8 mouse cellular contexts compared by ENCODE assay signal in genomic region chr5:24724270-24724634, GRCm38 (mm10). TPM values are rescaled to one million over a fixed set of nuclear protein-coding genes. Genes with fewer than 3 reads are reported as not detected.
DNase-seq lines count a peak whose midpoint lies in the region; ATAC-seq and TF ChIP-seq lines count a peak whose summit lies in the region.
"Had no signal": no experiment of that assay in that cellular context is flagged by ENCODE, and none has a peak within 500 bp of the region (broad histone marks: within the 10 kb centered on the region; RNA-seq: fewer than 3 reads in every experiment).

No protein-coding gene starts in this region.

- no peak overlapping the region for H3K4me2 ChIP-seq in intestine, embryonic 14.5 days (ENCODE audit: low read length)
- H3K4me2 ChIP-seq in intestine, postnatal 0 days (replicated peaks; ENCODE audit: low read depth): no peak overlapping the region
- no peak overlapping the region for H3K4me2 ChIP-seq in neural tube, embryonic 13.5 days

- no peak for TF ChIP-seq CTCF in intestine, postnatal 0 days (IDR thresholded peaks at IDR 0.05; ENCODE audit: low read depth)

- peaks cover 23% of the 10 kb centered on the region for H3K4me1 ChIP-seq in intestine, embryonic 14.5 days (replicated peaks; ENCODE audit: control insufficient read depth, insufficient read depth, low read length)
- H3K4me1 ChIP-seq in intestine, postnatal 0 days (replicated peaks; ENCODE audit: control insufficient read depth, insufficient read depth, low read length): no peaks in the 10 kb centered on the region
- peaks cover 12% of the 10 kb centered on the region for H3K4me1 ChIP-seq in neural tube, embryonic 13.5 days (replicated peaks)
- H3K4me1 ChIP-seq in limb, embryonic 10.5 days: peaks cover 30% of the 10 kb centered on the region

- no peaks in the 10 kb centered on the region for H3K9me3 ChIP-seq in intestine, embryonic 14.5 days (ENCODE audit: control insufficient read depth, low read length)
- H3K9me3 ChIP-seq in intestine, postnatal 0 days (ENCODE audit: control insufficient read depth): no peaks in the 10 kb centered on the region
- H3K9me3 ChIP-seq in neural tube, embryonic 13.5 days: no peaks in the 10 kb centered on the region
- no peaks in the 10 kb centered on the region for H3K9me3 ChIP-seq in limb, embryonic 10.5 days (replicated peaks)

- H3K4me3 ChIP-seq in intestine, embryonic 14.5 days (ENCODE audit: low read depth, low read length): no peak overlapping the region
- H3K4me3 ChIP-seq in intestine, postnatal 0 days (ENCODE audit: low read depth, low read length): no peak overlapping the region
- no peak overlapping the region for H3K4me3 ChIP-seq in neural tube, embryonic 13.5 days
- no peak overlapping the region for H3K4me3 ChIP-seq in limb, embryonic 10.5 days

- no peak overlapping the region for H3K9ac ChIP-seq in intestine, embryonic 14.5 days (ENCODE audit: low read length)
- no peak overlapping the region for H3K9ac ChIP-seq in intestine, postnatal 0 days (ENCODE audit: low read depth, low read length)
- no peak overlapping the region for H3K9ac ChIP-seq in neural tube, embryonic 13.5 days

- H3K27ac ChIP-seq in intestine, embryonic 14.5 days (ENCODE audit: low read depth): peak overlapping the region; percentile 78; the same call in 1 of the 2 replicates
- H3K27ac ChIP-seq in intestine, postnatal 0 days (ENCODE audit: low read depth, low read length): no peak overlapping the region
- 0 out of 2 replicates have a peak overlapping the region, but pooled peaks have one; percentile 52 for H3K27ac ChIP-seq in neural tube, embryonic 13.5 days (replicated peaks)
- peak overlapping the region; percentile 81 for H3K27ac ChIP-seq in limb, embryonic 10.5 days

- DNase-seq in intestine, embryonic 14.5 days (ENCODE audit: low spot score): no peak
- no peak for DNase-seq in neural tube, embryonic 10.5 days (ENCODE audit: extremely low spot score, low spot score)
- DNase-seq in limb, embryonic 10.5 days (ENCODE audit: low spot score): no peak
- no peak for DNase-seq in Muller cell, postnatal 12 days (ENCODE audit: inconsistent ontology term)
- DNase-seq: kidney, adult 11 months had no signal

- H3K36me3 ChIP-seq in intestine, embryonic 14.5 days (ENCODE audit: control insufficient read depth, insufficient read depth, low read length): peaks cover 12% of the 10 kb centered on the region
- no peaks in the 10 kb centered on the region for H3K36me3 ChIP-seq in intestine, postnatal 0 days (ENCODE audit: control insufficient read depth, insufficient read depth)
- no peaks in the 10 kb centered on the region for H3K36me3 ChIP-seq in neural tube, embryonic 13.5 days
- peaks cover 53% of the 10 kb centered on the region for H3K36me3 ChIP-seq in limb, embryonic 10.5 days

- no peak for ATAC-seq in intestine, embryonic 14.5 days (replicated peaks; ENCODE audit: low FRiP score, low TSS enrichment, low read depth)
- ATAC-seq in intestine, postnatal 0 days: no peak
- no peak for ATAC-seq in neural tube, embryonic 13.5 days (ENCODE audit: low read depth)
- no peak for ATAC-seq in activated CD4-positive, CD25-positive, alpha-beta regulatory T cell, adult 4 months

- no peaks in the 10 kb centered on the region for H3K27me3 ChIP-seq in intestine, embryonic 14.5 days (replicated peaks; ENCODE audit: control insufficient read depth, insufficient read depth, low read length)
- peaks cover 2% of the 10 kb centered on the region; the same call in 1 of the 2 replicates for H3K27me3 ChIP-seq in intestine, postnatal 0 days (replicated peaks; ENCODE audit: control insufficient read depth, insufficient read depth, low read length)
- H3K27me3 ChIP-seq in neural tube, embryonic 13.5 days: peaks cover 14% of the 10 kb centered on the region
- peaks cover 3% of the 10 kb centered on the region; the same call in 1 of the 2 replicates for H3K27me3 ChIP-seq in limb, embryonic 10.5 days (ENCODE audit: low read depth, poor library complexity, severe bottlenecking)

- 77% methylated on average over 5 of the region's 5 CpGs for WGBS in intestine, embryonic 14.5 days
- WGBS in intestine, postnatal 0 days: 70% methylated on average over 5 of the region's 5 CpGs
- 84% methylated on average over 5 of the region's 5 CpGs for WGBS in neural tube, embryonic 13.5 days
- 88% methylated on average over 5 of the region's 5 CpGs for WGBS in limb, embryonic 10.5 days

RNA-seq across cellular contexts. Expression of gene Wdr86, which starts 6.3 kb away (rescaled TPM):
- polyA plus RNA-seq in intestine, embryonic 14.5 days (2014; fragmentation: Nextera tagmentation; extraction: Ambion mirVana): 17.6 and 18.7 TPM in 2 replicates
- polyA plus RNA-seq in intestine, postnatal 0 days (2015; fragmentation: Nextera tagmentation; extraction: Ambion mirVana): 2.7 and 2.9 TPM in 2 replicates
- 5.8 and 7.6 TPM in 2 replicates for polyA plus RNA-seq in neural tube, embryonic 13.5 days (2015; fragmentation: Nextera tagmentation; extraction: Ambion mirVana)
- 28.7 and 41.7 TPM in 2 replicates for polyA plus RNA-seq in limb, embryonic 10.5 days (2016; fragmentation: Nextera tagmentation; extraction: Ambion mirVana)
- under 1 TPM; 0.15 to 0.46 TPM for polyA plus RNA-seq in activated CD4-positive, CD25-positive, alpha-beta regulatory T cell, adult 4 months (2017; shearing (Covaris generic))

RNA-seq across cellular contexts. Expression of gene Crygn, which starts 33.6 kb away (rescaled TPM):
- 1.3 and 2.3 TPM in 2 replicates for polyA plus RNA-seq in intestine, embryonic 14.5 days (2014; fragmentation: Nextera tagmentation; extraction: Ambion mirVana)
- 7.3 and 8.1 TPM in 2 replicates for polyA plus RNA-seq in intestine, postnatal 0 days (2015; fragmentation: Nextera tagmentation; extraction: Ambion mirVana)
- polyA plus RNA-seq in neural tube, embryonic 13.5 days (2015; fragmentation: Nextera tagmentation; extraction: Ambion mirVana): 1.5 TPM in 1 of 2 replicates, not detected in the other
- polyA plus RNA-seq in limb, embryonic 10.5 days (2016; fragmentation: Nextera tagmentation; extraction: Ambion mirVana): 0.79 and 1.1 TPM in 2 replicates
- polyA plus RNA-seq in activated CD4-positive, CD25-positive, alpha-beta regulatory T cell, adult 4 months (2017; shearing (Covaris generic)): 1 to 10 TPM in 1 of 2 experiments, not detected in 1; 6.8 TPM

RNA-seq across cellular contexts. Expression of gene Nub1, which starts 38.9 kb away (rescaled TPM):
- polyA plus RNA-seq in intestine, embryonic 14.5 days (2014; fragmentation: Nextera tagmentation; extraction: Ambion mirVana): 34.0 and 36.6 TPM in 2 replicates
- polyA plus RNA-seq in intestine, postnatal 0 days (2015; fragmentation: Nextera tagmentation; extraction: Ambion mirVana): 18.0 and 19.4 TPM in 2 replicates
- 49.9 TPM in 2 replicates for polyA plus RNA-seq in neural tube, embryonic 13.5 days (2015; fragmentation: Nextera tagmentation; extraction: Ambion mirVana)
- 23.7 and 26.9 TPM in 2 replicates for polyA plus RNA-seq in limb, embryonic 10.5 days (2016; fragmentation: Nextera tagmentation; extraction: Ambion mirVana)
- 10 to 100 TPM; 63.9 to 65.7 TPM for polyA plus RNA-seq in activated CD4-positive, CD25-positive, alpha-beta regulatory T cell, adult 4 months (2017; shearing (Covaris generic))
